In the genomic region with DNA sequence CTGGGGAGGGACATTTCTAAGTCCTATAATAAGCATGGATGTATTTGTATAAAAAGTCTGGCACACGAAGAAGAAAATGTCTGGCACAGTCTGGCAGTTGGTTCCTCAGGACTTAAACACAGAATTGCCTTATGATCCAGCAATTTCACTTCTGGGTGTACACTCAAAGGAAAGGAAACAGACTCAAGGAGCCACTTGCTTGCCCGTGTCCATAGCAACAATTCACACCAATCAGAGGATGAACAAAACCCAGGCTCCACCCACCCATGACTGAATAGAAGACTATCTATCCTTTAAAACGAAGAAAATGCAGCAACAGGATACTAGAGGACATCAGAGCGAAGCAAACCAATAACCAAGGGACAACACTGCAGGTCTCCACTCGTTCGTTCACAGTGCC, we compare ENCODE assay signal across 20 mouse cellular contexts. TPM values are rescaled to one million over a fixed set of nuclear protein-coding genes. Genes with fewer than 3 reads are reported as not detected.
DNase-seq lines count a peak whose midpoint lies in the region; ATAC-seq and TF ChIP-seq lines count a peak whose summit lies in the region.
"Had no signal": no experiment of that assay in that cellular context is flagged by ENCODE, and none has a peak within 500 bp of the region (broad histone marks: within the 10 kb centered on the region; RNA-seq: fewer than 3 reads in every experiment).

No protein-coding gene starts in this region.

- H3K9me3 ChIP-seq in midbrain, embryonic 15.5 days = no peaks in the 10 kb centered on the region
- H3K9me3 ChIP-seq: embryonic facial prominence, embryonic 13.5 days; heart, embryonic 10.5 days; kidney, embryonic 15.5 days had no signal

- peak; percentile 57 to 68 for DNase-seq in frontal cortex, adult 2 months (ENCODE audit: extremely low spot score in 1 of 2, low spot score in 1 of 2)
- no peak for DNase-seq in frontal cortex, postnatal 14 days (ENCODE audit: low spot score in 2 of 2)
- peak; percentile 61 to 80 for DNase-seq in left cerebral cortex, postnatal 25 days (ENCODE audit: low spot score in 2 of 2)
- DNase-seq in left cerebral cortex, postnatal 4 days = no peak
- DNase-seq in brain, embryonic 14.5 days (ENCODE audit: low read depth) = peak; percentile 66
- DNase-seq in cerebellum, adult 2 months = no peak
- DNase-seq in heart, adult 2 months = no peak
- DNase-seq: adrenal gland, postnatal 25 days; cerebellum, adult 9-10 months; gastrocnemius, postnatal 10 days; heart, postnatal 14 days; lung, adult 18-20 months; lung, postnatal 36 days; thymus, postnatal 36 days had no signal

- H3K4me2 ChIP-seq in midbrain, embryonic 15.5 days = no peak overlapping the region
- H3K4me2 ChIP-seq: embryonic facial prominence, embryonic 13.5 days; kidney, embryonic 15.5 days had no signal

- TF ChIP-seq EP300 in heart, adult 2 months (IDR thresholded peaks at IDR 0.05; ENCODE audit: insufficient read depth, low read depth, low read length) = no peak

- H3K4me3 ChIP-seq in midbrain, embryonic 15.5 days = no peak overlapping the region
- no peak overlapping the region for H3K4me3 ChIP-seq in cerebellum, adult 2 months (replicated peaks; ENCODE audit: insufficient read depth, low read depth, low read length)
- H3K4me3 ChIP-seq in heart, adult 2 months = no peak overlapping the region
- H3K4me3 ChIP-seq: embryonic facial prominence, embryonic 13.5 days; heart, embryonic 10.5 days; kidney, embryonic 15.5 days had no signal

- H3K27ac ChIP-seq in midbrain, embryonic 15.5 days = peak overlapping the region; percentile 73
- H3K27ac ChIP-seq in cerebellum, adult 2 months (ENCODE audit: insufficient read depth, low read length) = no peak overlapping the region
- H3K27ac ChIP-seq in heart, adult 2 months = no peak overlapping the region
- H3K27ac ChIP-seq: embryonic facial prominence, embryonic 13.5 days; heart, embryonic 10.5 days; kidney, embryonic 15.5 days had no signal

- TF ChIP-seq CTCF in brain, embryonic 14.5 days (IDR thresholded peaks at IDR 0.05; ENCODE audit: borderline replicate concordance, extremely low read depth, insufficient read depth, insufficient read length) = no peak
- no peak for TF ChIP-seq CTCF in cerebellum, adult 2 months (IDR thresholded peaks at IDR 0.05; ENCODE audit: borderline replicate concordance, insufficient read depth, low read depth, low read length)
- no peak for TF ChIP-seq CTCF in heart, adult 2 months (IDR thresholded peaks at IDR 0.05)

- ATAC-seq in midbrain, embryonic 15.5 days (replicated peaks) = 0 out of 2 replicates have a peak, but pooled peaks have one; percentile 24
- ATAC-seq: Patski had no signal

- 56% methylated on average over 6 of the region's 6 CpGs for WGBS in midbrain, embryonic 15.5 days
- WGBS in cerebellum, adult 2 months = 68% methylated on average over 6 of the region's 6 CpGs
- WGBS in heart, adult 2 months = 59% methylated on average over 6 of the region's 6 CpGs

- no peak for TF ChIP-seq POLR2A in brain, embryonic 14.5 days (IDR thresholded peaks at IDR 0.05; ENCODE audit: borderline replicate concordance, extremely low read depth, insufficient read depth, insufficient read length, poor library complexity, severe bottlenecking)
- no peak for TF ChIP-seq POLR2A in cerebellum, adult 2 months (IDR thresholded peaks at IDR 0.05; ENCODE audit: borderline replicate concordance, insufficient read depth, low read length)
- TF ChIP-seq POLR2A in heart, adult 2 months (IDR thresholded peaks at IDR 0.05; ENCODE audit: insufficient read depth, low read depth, low read length) = no peak

- H3K36me3 ChIP-seq in midbrain, embryonic 15.5 days (replicated peaks) = no peaks in the 10 kb centered on the region
- no peaks in the 10 kb centered on the region for H3K36me3 ChIP-seq in heart, adult 2 months (ENCODE audit: control insufficient read depth, insufficient read depth, low read length)
- H3K36me3 ChIP-seq: embryonic facial prominence, embryonic 13.5 days; heart, embryonic 10.5 days; kidney, embryonic 15.5 days had no signal

- peaks cover 72% of the 10 kb centered on the region for H3K4me1 ChIP-seq in midbrain, embryonic 15.5 days
- 0 out of 2 replicates have a peak, but pooled peaks cover 3% of the 10 kb centered on the region for H3K4me1 ChIP-seq in cerebellum, adult 2 months (ENCODE audit: control insufficient read depth, insufficient read depth, low read length)
- H3K4me1 ChIP-seq in heart, adult 2 months (ENCODE audit: control insufficient read depth, insufficient read depth, low read length) = no peaks in the 10 kb centered on the region

- H3K27me3 ChIP-seq in midbrain, embryonic 15.5 days (replicated peaks) = no peaks in the 10 kb centered on the region; the same call in 1 of the 2 replicates
- no peaks in the 10 kb centered on the region for H3K27me3 ChIP-seq in cerebellum, adult 2 months (ENCODE audit: control insufficient read depth, insufficient read depth, low read length)
- H3K27me3 ChIP-seq in heart, adult 2 months (ENCODE audit: control insufficient read depth, insufficient read depth, low read length) = peaks cover 2% of the 10 kb centered on the region; the same call in 1 of the 2 replicates
- H3K27me3 ChIP-seq: embryonic facial prominence, embryonic 13.5 days had no signal

- no peaks in the 10 kb centered on the region for H3K79me2 ChIP-seq in heart, adult 2 months (replicated peaks; ENCODE audit: control insufficient read depth, insufficient read depth, low read length)

- H3K9ac ChIP-seq in midbrain, embryonic 15.5 days = no peak overlapping the region
- H3K9ac ChIP-seq in heart, adult 2 months (ENCODE audit: low read depth, low read length) = no peak overlapping the region
- H3K9ac ChIP-seq: embryonic facial prominence, embryonic 13.5 days; kidney, embryonic 15.5 days had no signal

- intact Hi-C loops in left cerebral cortex, postnatal 25 days (cut with DNase I) = loop anchor here (5.0 kb wide), 1 partner anchor 47 kb away; a partner anchor contains a TSS
- intact Hi-C loops in left cerebral cortex, postnatal 4 days (cut with DNase I) = no loop called here
- intact Hi-C loops in heart, adult 2 months (cut with DNase I) = no loop called here

RNA-seq across cellular contexts. Expression of a gene that starts 48.4 kb away (rescaled TPM):
- polyA plus RNA-seq in frontal cortex, adult 2 months (2012; rRNA removed) = 18.7 and 28.3 TPM in 2 replicates
- 10 to 100 TPM; 46.4 to 49.8 TPM for total RNA-seq in left cerebral cortex, postnatal 25 days (2021)
- total RNA-seq in left cerebral cortex, postnatal 4 days (2021) = 10 to 100 TPM; 56.8 to 70.8 TPM
- 31.8 and 51.5 TPM in 2 replicates for polyA plus RNA-seq in brain, embryonic 14.5 days (2012; rRNA removed)
- polyA plus RNA-seq in midbrain, embryonic 15.5 days (2015; fragmentation: Nextera tagmentation; extraction: Ambion mirVana) = 23.9 and 26.7 TPM in 2 replicates
- 3.9 and 4.9 TPM in 2 replicates for polyA plus RNA-seq in cerebellum, adult 2 months (2012; rRNA removed)
- total RNA-seq in heart, adult 2 months (2021) = under 1 TPM; 0.05 to 0.07 TPM
- polyA plus RNA-seq in heart, adult 2 months (2012; rRNA removed) = 0.03 and 0.06 TPM in 2 replicates
- polyA plus RNA-seq: C2C12 had no signal

Comparison
In these comparisons a context has a peak if more than half of its experiments do, and no peak if none do; other contexts are left out.
1. DNase-seq: peak in frontal cortex, adult 2 months (2 of 2), left cerebral cortex, postnatal 25 days (2 of 2) and brain, embryonic 14.5 days (single experiment); none in frontal cortex, postnatal 14 days (0 of 2), left cerebral cortex, postnatal 4 days (single experiment), cerebellum, adult 2 months (0 of 2) and heart, adult 2 months (0 of 2).